Mouse (Mus musculus) brain, adult 2 months (tissue): ENCODE measurements around the gene Casc1.

ENCODE experiments used
- DNase-seq: peaks from one replicate; pipeline ENCODE4 v3.0.0; 2011; ENCODE audit warnings: low read depth, low spot score

The Casc1 gene

GRCm38 (mm10) chr6:145210816-145211338, at the start of gene Casc1, which contains the start of gene Etfrf1:
Gene Casc1, minus strand, starts transcription at chr6:145211005.
Gene Etfrf1, plus strand, starts transcription at chr6:145211134.
- peak; percentile 100 for DNase-seq

- DNase-seq: no peak
These were observed 45.9 kb upstream of the Casc1 start for GRCm38 (mm10) chr6:145256701-145257073.

- DNase-seq: no peak
These were observed 45.3 kb upstream of the Casc1 start for GRCm38 (mm10) chr6:145255952-145256700.

GRCm38 (mm10) chr6:145250820-145251219, 40.0 kb upstream of the Casc1 start:
- DNase-seq: peak; percentile 67

- peak; percentile 97 for DNase-seq
These were observed 39.5 kb upstream of the Casc1 start, which contains the start of gene Kras for GRCm38 (mm10) chr6:145250185-145250791. Gene Kras, minus strand, starts transcription at chr6:145250239.

GRCm38 (mm10) chr6:145249291-145250184, 38.7 kb upstream of the Casc1 start:
- peak; percentile 57 for DNase-seq

- DNase-seq: no peak
These were observed 37.1 kb upstream of the Casc1 start for GRCm38 (mm10) chr6:145247886-145248285.

- DNase-seq: no peak
These were observed 36.0 kb upstream of the Casc1 start for GRCm38 (mm10) chr6:145246841-145247240.

GRCm38 (mm10) chr6:145242521-145242920, 31.7 kb upstream of the Casc1 start:
- DNase-seq: peak; percentile 55

GRCm38 (mm10) chr6:145240285-145240684, 29.5 kb upstream of the Casc1 start:
- no peak for DNase-seq

GRCm38 (mm10) chr6:145237148-145237547, 26.3 kb upstream of the Casc1 start:
- no peak for DNase-seq

GRCm38 (mm10) chr6:145235367-145235766, 24.6 kb upstream of the Casc1 start:
- peak; percentile 15 for DNase-seq

GRCm38 (mm10) chr6:145234391-145234790, 23.6 kb upstream of the Casc1 start:
- DNase-seq: no peak

GRCm38 (mm10) chr6:145226296-145226695, 15.5 kb upstream of the Casc1 start:
- DNase-seq: peak; percentile 27

GRCm38 (mm10) chr6:145224246-145224645, 13.4 kb upstream of the Casc1 start:
- DNase-seq: no peak

GRCm38 (mm10) chr6:145215826-145216225, 5.0 kb upstream of the Casc1 start:
- no peak for DNase-seq

- DNase-seq: no peak
These were observed 3.1 kb upstream of the Casc1 start for GRCm38 (mm10) chr6:145213916-145214315.

- peak; percentile 60 for DNase-seq
These were observed 836 bp upstream of the Casc1 start for GRCm38 (mm10) chr6:145211376-145212305.

GRCm38 (mm10) chr6:145210056-145210680, 637 bp downstream of the Casc1 start:
- DNase-seq: no peak

- no peak for DNase-seq
These were observed 5.7 kb downstream of the Casc1 start for GRCm38 (mm10) chr6:145205142-145205541.
